Mouse (Mus musculus) limb, embryonic 11.5 days (tissue): ENCODE results near the gene BC035044. TPM values are rescaled to one million over a fixed set of nuclear protein-coding genes. Genes with fewer than 3 reads are reported as not detected.
"Not testable (repeated sequence)": the region's sequence is repeated elsewhere in the genome, so short reads cannot be mapped to it uniquely, and the experiment has no call there.

ENCODE experiments used
- ATAC-seq: fragments of 200-750 bp; cut with Nextera tagmentation; 2 replicates; pipeline ENCODE4 v1.8.0; 2017; ENCODE audit warnings: low read depth; ENCODE audit not compliant: insufficient number of reproducible peaks, low FRiP score, low TSS enrichment
- DNase-seq: peaks from one replicate; pipeline ENCODE4 v3.0.0-alpha.2; 2015; ENCODE audit warnings: low spot score
- H3K27ac ChIP-seq: fragments of 300-500 bp; sonication (generic); replicated peaks from 2 replicates; pipeline ENCODE4 v1.5.1; 2014; ENCODE audit warnings: low read depth, mild to moderate bottlenecking, low read length
- H3K27me3 ChIP-seq: fragments of 300-500 bp; sonication (generic); 2 replicates; pipeline ENCODE4 v1.6.1; 2014; ENCODE audit warnings: mild to moderate bottlenecking, low read length, mixed read lengths; ENCODE audit not compliant: control insufficient read depth, insufficient read depth
- H3K36me3 ChIP-seq: fragments of 300-500 bp; sonication (generic); 2 replicates; pipeline ENCODE4 v1.6.1; 2014; ENCODE audit warnings: mild to moderate bottlenecking, low read length, moderate library complexity, mixed read lengths; ENCODE audit not compliant: control insufficient read depth, insufficient read depth
- H3K4me1 ChIP-seq: fragments of 300-500 bp; sonication (generic); 2 replicates; pipeline ENCODE4 v1.6.1; 2014; ENCODE audit warnings: low read length, mixed read lengths; ENCODE audit not compliant: control insufficient read depth, insufficient read depth
- H3K4me2 ChIP-seq: fragments of 300-500 bp; sonication (generic); 2 replicates; pipeline ENCODE4 v1.6.1; 2014; ENCODE audit warnings: low read depth, mild to moderate bottlenecking, moderate library complexity; ENCODE audit not compliant: severe bottlenecking
- H3K4me3 ChIP-seq: fragments of 300-500 bp; sonication (generic); 2 replicates; pipeline ENCODE4 v1.5.1; 2014; ENCODE audit warnings: low read depth, low read length
- H3K9ac ChIP-seq: fragments of 300-500 bp; sonication (generic); 2 replicates; pipeline ENCODE4 v1.6.1; 2014; ENCODE audit warnings: mild to moderate bottlenecking, low read length
- H3K9me3 ChIP-seq: fragments of 300-500 bp; sonication (generic); 2 replicates; pipeline ENCODE4 v1.6.1; 2016; ENCODE audit warnings: low read length; ENCODE audit not compliant: control insufficient read depth
- WGBS: fragments of 180-500 bp; shearing (Covaris S2); extraction: QIAGEN DNeasy Blood & Tissue Kit; methylation state at CpG from one replicate; pipeline ENCODE4 v1.1.7; 2014; 5-methylcytosine and 5-hydroxymethylcytosine counted together
- polyA plus RNA-seq: library from polyadenylated mRNA; unstranded; fragments of >200 nt; fragmentation: Nextera tagmentation; extraction: Ambion mirVana; gene quantifications from 2 replicates; pipeline ENCODE4 v1.2.1, GENCODE M21; 2014

Gene BC035044
- polyA plus RNA-seq, 1 experiment from 2014 or later: 0.96 TPM

DNA sequence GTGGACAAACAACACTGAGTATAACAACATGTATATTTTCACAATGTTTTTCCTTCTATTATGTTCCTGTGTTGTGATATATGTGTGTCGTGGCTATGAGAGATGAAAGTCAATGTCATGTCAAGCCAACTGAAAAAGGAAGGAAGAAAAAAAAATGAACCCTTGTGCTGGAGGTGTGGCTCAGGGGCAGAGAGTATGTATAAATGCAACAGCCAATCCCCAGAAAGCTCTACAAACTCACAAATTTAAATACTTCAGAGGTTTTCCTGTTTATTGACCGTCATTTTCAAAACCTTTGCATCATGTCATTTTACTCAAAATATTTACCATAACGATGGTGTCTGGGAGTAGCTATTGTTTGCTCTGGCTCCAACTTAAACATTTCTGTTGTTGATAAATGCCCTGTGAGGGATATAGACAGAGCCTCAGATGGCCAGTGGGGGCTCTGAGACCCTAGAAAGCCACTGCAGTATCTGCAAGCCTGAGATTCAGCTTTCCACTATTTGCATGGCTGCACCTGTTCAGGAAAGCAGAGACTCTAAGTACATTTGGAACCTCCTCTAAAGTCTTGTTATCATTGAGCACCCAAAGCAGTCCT lies 4.6 kb upstream of the BC035044 start:
- no peaks in the 10 kb centered on the region for H3K27me3 ChIP-seq
- no peaks in the 10 kb centered on the region for H3K9me3 ChIP-seq
- no peak overlapping the region for H3K4me3 ChIP-seq
- no peaks in the 10 kb centered on the region for H3K4me1 ChIP-seq
- H3K36me3 ChIP-seq: no peaks in the 10 kb centered on the region
- no peak overlapping the region for H3K4me2 ChIP-seq
- H3K9ac ChIP-seq: no peak overlapping the region
- DNase-seq (no peak), ATAC-seq (no peak)
- WGBS: 78% methylated on average over 3 of the region's 3 CpGs
- H3K27ac ChIP-seq: no peak overlapping the region

DNA sequence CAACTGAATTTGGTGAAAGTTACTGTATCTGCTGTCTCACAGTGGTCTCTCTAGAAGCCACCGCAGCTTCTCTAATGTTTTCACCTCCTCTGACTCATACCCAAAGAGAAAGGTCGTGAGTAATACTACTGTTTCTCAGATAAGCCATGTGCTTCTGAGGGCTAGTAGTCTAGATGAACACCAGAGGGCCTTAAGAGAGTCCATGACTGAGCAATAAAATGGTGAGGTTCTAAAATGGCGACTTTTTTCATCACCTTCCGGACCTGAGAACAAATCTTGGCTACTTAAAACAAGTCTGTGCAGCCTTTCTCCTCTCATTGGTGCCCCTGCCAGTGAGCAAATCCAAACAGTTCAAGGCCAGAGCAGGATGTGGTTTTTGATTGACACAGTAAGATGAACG lies 2.1 kb downstream of the BC035044 start:
- Histone ChIP-seq H3K4me1 (no peaks in the 10 kb centered on the region), H3K4me2 (no peak overlapping the region), H3K9ac (no peak overlapping the region), H3K27ac (no peak overlapping the region), H3K9me3 (no peaks in the 10 kb centered on the region), H3K4me3 (no peak overlapping the region), H3K36me3 (no peaks in the 10 kb centered on the region), H3K27me3 (no peaks in the 10 kb centered on the region)
- no peak for ATAC-seq
- 82% methylated on average over 5 of the region's 5 CpGs for WGBS
- DNase-seq: no peak

- not testable (repeated sequence) for H3K4me1 ChIP-seq, H3K36me3 ChIP-seq, H3K4me2 ChIP-seq, ATAC-seq, H3K27ac ChIP-seq, H3K9me3 ChIP-seq, DNase-seq, H3K4me3 ChIP-seq, H3K9ac ChIP-seq, H3K27me3 ChIP-seq
- WGBS: 88% methylated on average over 6 of the region's 6 CpGs
These were observed 3.7 kb downstream of the BC035044 start, which contains the start of gene Clec2i for GRCm38 (mm10) chr6:128887091-128887790. TSS of gene Clec2i (plus strand) at chr6:128887588.

GRCm38 (mm10) chr6:128871910-128872610 lies 18.9 kb downstream of the BC035044 start:
- Histone ChIP-seq H3K4me1 (no peaks in the 10 kb centered on the region), H3K9ac (no peak overlapping the region), H3K27me3 (no peaks in the 10 kb centered on the region), H3K4me2 (no peak overlapping the region), H3K27ac (no peak overlapping the region), H3K9me3 (no peaks in the 10 kb centered on the region), H3K36me3 (no peaks in the 10 kb centered on the region), H3K4me3 (no peak overlapping the region)
- WGBS: 73% methylated on average over 1 of the region's 1 CpGs
- no peak for ATAC-seq
- no peak for DNase-seq

DNA sequence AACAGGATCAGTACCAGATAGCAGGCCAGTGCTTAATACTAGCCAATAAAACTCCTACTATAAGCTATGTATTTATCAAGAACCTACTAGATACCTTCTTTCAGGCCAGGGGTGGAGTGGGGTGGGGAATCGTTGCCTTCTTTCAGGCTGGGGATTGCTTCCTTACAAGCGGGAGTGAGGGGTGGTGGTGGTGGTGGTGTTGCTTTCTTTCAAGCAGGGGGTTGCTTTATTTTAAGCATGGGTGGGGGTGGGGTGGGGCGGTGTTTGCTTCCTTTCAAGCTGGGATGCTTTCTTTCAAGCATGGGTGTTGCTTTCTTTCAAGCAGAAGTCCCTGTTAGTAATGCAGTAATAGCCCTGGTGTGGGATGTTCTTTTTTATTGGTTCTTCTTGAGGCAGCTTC lies 22.1 kb downstream of the BC035044 start:
- Histone ChIP-seq H3K9me3 (no peaks in the 10 kb centered on the region), H3K4me3 (no peak overlapping the region), H3K4me2 (no peak overlapping the region), H3K27me3 (no peaks in the 10 kb centered on the region), H3K36me3 (no peaks in the 10 kb centered on the region), H3K27ac (no peak overlapping the region), H3K4me1 (no peaks in the 10 kb centered on the region), H3K9ac (no peak overlapping the region)
- ATAC-seq (no peak), DNase-seq (no peak)
- WGBS: 9% methylated on average over 3 of the region's 3 CpGs

- no peaks in the 10 kb centered on the region for H3K4me1 ChIP-seq
- no peak overlapping the region for H3K4me3 ChIP-seq
- ATAC-seq (no peak), DNase-seq (no peak)
- H3K27ac ChIP-seq: no peak overlapping the region
- no peak overlapping the region for H3K9ac ChIP-seq
- no peaks in the 10 kb centered on the region for H3K27me3 ChIP-seq
- H3K4me2 ChIP-seq: no peak overlapping the region
- WGBS: 88% methylated on average over 2 of the region's 2 CpGs
- no peaks in the 10 kb centered on the region for H3K9me3 ChIP-seq
- no peaks in the 10 kb centered on the region for H3K36me3 ChIP-seq
These were observed 33.0 kb downstream of the BC035044 start for GRCm38 (mm10) chr6:128857976-128858375.

- 85% methylated on average over 5 of the region's 5 CpGs for WGBS
- no peak for ATAC-seq
- H3K9ac ChIP-seq: no peak overlapping the region
- H3K4me1 ChIP-seq: no peaks in the 10 kb centered on the region
- no peaks in the 10 kb centered on the region for H3K27me3 ChIP-seq
- DNase-seq: no peak
- H3K9me3 ChIP-seq: no peaks in the 10 kb centered on the region
- H3K36me3 ChIP-seq: no peaks in the 10 kb centered on the region
- no peak overlapping the region for H3K4me2 ChIP-seq
- no peak overlapping the region for H3K27ac ChIP-seq
- H3K4me3 ChIP-seq: no peak overlapping the region
These were observed 34.7 kb downstream of the BC035044 start for GRCm38 (mm10) chr6:128856250-128856649.

DNA sequence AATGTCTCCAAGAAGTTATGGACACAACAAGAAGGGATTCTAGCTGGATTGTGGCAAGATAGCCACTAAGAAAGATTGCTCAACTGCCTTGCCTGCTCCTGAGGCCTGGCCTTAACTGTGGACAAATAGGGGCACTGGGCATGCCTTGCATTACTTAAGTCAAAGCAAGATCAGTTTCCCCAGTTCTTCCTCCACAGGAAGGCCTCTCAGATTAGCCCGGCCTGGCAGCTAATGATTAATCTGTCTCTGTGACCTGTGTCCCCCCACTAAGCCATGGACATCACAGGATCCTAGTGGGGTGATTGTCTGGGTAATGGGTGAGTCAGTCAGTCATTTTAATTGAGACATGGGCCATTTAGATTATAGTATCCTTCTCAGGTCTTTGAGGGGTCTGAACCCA lies 35.4 kb downstream of the BC035044 start:
- no peaks in the 10 kb centered on the region for H3K4me1 ChIP-seq
- no peak overlapping the region for H3K27ac ChIP-seq
- WGBS: 64% methylated on average over 1 of the region's 1 CpGs
- no peak overlapping the region for H3K9ac ChIP-seq
- no peaks in the 10 kb centered on the region for H3K9me3 ChIP-seq
- H3K36me3 ChIP-seq: no peaks in the 10 kb centered on the region
- no peak for DNase-seq
- no peak overlapping the region for H3K4me2 ChIP-seq
- ATAC-seq: no peak
- no peaks in the 10 kb centered on the region for H3K27me3 ChIP-seq
- no peak overlapping the region for H3K4me3 ChIP-seq
